8 mouse cellular contexts compared by ENCODE assay signal in genomic region chr3:89999090-89999489, GRCm38 (mm10). TPM values are rescaled to one million over a fixed set of nuclear protein-coding genes. Genes with fewer than 3 reads are reported as not detected.
DNase-seq lines count a peak whose midpoint lies in the region; ATAC-seq and TF ChIP-seq lines count a peak whose summit lies in the region.

No protein-coding gene starts in this region.

- H3K27ac ChIP-seq in cerebellum, adult 2 months (ENCODE audit: insufficient read depth, low read length): peak overlapping the region; percentile 62; the same call in 1 of the 2 replicates
- peak overlapping the region; percentile 91 for H3K27ac ChIP-seq in hindbrain, embryonic 14.5 days

- no peaks in the 10 kb centered on the region for H3K27me3 ChIP-seq in cerebellum, adult 2 months (ENCODE audit: control insufficient read depth, insufficient read depth, low read length)
- H3K27me3 ChIP-seq in hindbrain, embryonic 14.5 days (ENCODE audit: control insufficient read depth, insufficient read depth, low read length): no peaks in the 10 kb centered on the region

- H3K36me3 ChIP-seq in hindbrain, embryonic 14.5 days (replicated peaks; ENCODE audit: control insufficient read depth, insufficient read depth): peaks cover 65% of the 10 kb centered on the region

- no peak for DNase-seq in cerebellum, adult 2 months
- no peak for DNase-seq in cerebellum, adult 9-10 months
- DNase-seq in right cerebral cortex, postnatal 25 days: peak; percentile 24
- no peak for DNase-seq in right cerebral cortex, postnatal 10 days (ENCODE audit: low spot score in 2 of 2)
- DNase-seq in hindbrain, embryonic 14.5 days (ENCODE audit: low spot score): no peak
- DNase-seq in mesoderm, embryonic 11.5 days (ENCODE audit: low read depth, low spot score): peak; percentile 61
- no peak for DNase-seq in right cerebral cortex, postnatal 4 days
- DNase-seq in cerebellum, postnatal 25 days: no peak

- peak overlapping the region; percentile 87 for H3K4me3 ChIP-seq in cerebellum, adult 2 months (replicated peaks; ENCODE audit: insufficient read depth, low read depth, low read length)
- H3K4me3 ChIP-seq in hindbrain, embryonic 14.5 days (replicated peaks; ENCODE audit: low read length): peak overlapping the region; percentile 72

- H3K4me1 ChIP-seq in cerebellum, adult 2 months (ENCODE audit: control insufficient read depth, insufficient read depth, low read length): no peaks in the 10 kb centered on the region
- peaks cover 11% of the 10 kb centered on the region for H3K4me1 ChIP-seq in hindbrain, embryonic 14.5 days (replicated peaks; ENCODE audit: control insufficient read depth, insufficient read depth, low read length)

- no peaks in the 10 kb centered on the region for H3K9me3 ChIP-seq in hindbrain, embryonic 14.5 days (ENCODE audit: control insufficient read depth, low read length)

- peak overlapping the region; percentile 70 for H3K4me2 ChIP-seq in hindbrain, embryonic 14.5 days (replicated peaks)

- WGBS in cerebellum, adult 2 months: 7% methylated on average over 8 of the region's 8 CpGs
- WGBS in hindbrain, embryonic 14.5 days: 19% methylated on average over 8 of the region's 8 CpGs

- TF ChIP-seq CTCF in cerebellum, adult 2 months (IDR thresholded peaks at IDR 0.05; ENCODE audit: borderline replicate concordance, insufficient read depth, low read depth, low read length): no peak

- peak overlapping the region; percentile 66 for H3K9ac ChIP-seq in hindbrain, embryonic 14.5 days

- ATAC-seq in hindbrain, embryonic 14.5 days (ENCODE audit: low FRiP score): no peak

- TF ChIP-seq POLR2A in cerebellum, adult 2 months (IDR thresholded peaks at IDR 0.05; ENCODE audit: borderline replicate concordance, insufficient read depth, low read length): no peak

RNA-seq across cellular contexts. Expression of gene Hax1, which starts 0.5 kb away (rescaled TPM):
- polyA plus RNA-seq in cerebellum, adult 2 months (2012; rRNA removed): 116 and 125 TPM in 2 replicates
- polyA plus RNA-seq in hindbrain, embryonic 14.5 days (2014; fragmentation: Nextera tagmentation; extraction: Ambion mirVana): 105 and 108 TPM in 2 replicates

RNA-seq across cellular contexts. Expression of gene Atp8b2, which starts 35.8 kb away (rescaled TPM):
- 91.9 and 97.8 TPM in 2 replicates for polyA plus RNA-seq in cerebellum, adult 2 months (2012; rRNA removed)
- 12.9 and 15.1 TPM in 2 replicates for polyA plus RNA-seq in hindbrain, embryonic 14.5 days (2014; fragmentation: Nextera tagmentation; extraction: Ambion mirVana)

RNA-seq across cellular contexts. Expression of gene 4933434E20Rik, which starts 52.3 kb away (rescaled TPM):
- 112 and 116 TPM in 2 replicates for polyA plus RNA-seq in cerebellum, adult 2 months (2012; rRNA removed)
- polyA plus RNA-seq in hindbrain, embryonic 14.5 days (2014; fragmentation: Nextera tagmentation; extraction: Ambion mirVana): 200 and 225 TPM in 2 replicates

RNA-seq across cellular contexts. Expression of gene Ubap2l, which starts 53.3 kb away (rescaled TPM):
- polyA plus RNA-seq in cerebellum, adult 2 months (2012; rRNA removed): 90.4 and 102 TPM in 2 replicates
- polyA plus RNA-seq in hindbrain, embryonic 14.5 days (2014; fragmentation: Nextera tagmentation; extraction: Ambion mirVana): 140 and 148 TPM in 2 replicates

Comparison
In these comparisons a context has a peak if more than half of its experiments do, and no peak if none do; other contexts are left out.
1. DNase-seq: peak in right cerebral cortex, postnatal 25 days (single experiment) and mesoderm, embryonic 11.5 days (single experiment); none in cerebellum, adult 2 months (0 of 2), cerebellum, adult 9-10 months (single experiment), right cerebral cortex, postnatal 10 days (0 of 2), hindbrain, embryonic 14.5 days (single experiment), right cerebral cortex, postnatal 4 days (single experiment) and cerebellum, postnatal 25 days (0 of 2).